Mouse (Mus musculus) ES-E14 (cell line): Measurements from ENCODE around the gene Lhpp.

Source experiments
- CHD2 ChIP-seq: IDR thresholded peaks from 2 replicates; pipeline ENCODE4 v1.6.1; 2014; ENCODE audit warnings: mild to moderate bottlenecking, low read depth, low read length, inconsistent platforms
- HCFC1 ChIP-seq: IDR thresholded peaks from 2 replicates; pipeline ENCODE4 v1.6.1; 2012; ENCODE audit warnings: low read length, inconsistent platforms, borderline replicate concordance; ENCODE audit not compliant: insufficient read depth
- MAFK ChIP-seq: IDR thresholded peaks from 2 replicates; pipeline ENCODE4 v1.6.1; 2014; ENCODE audit warnings: mild to moderate bottlenecking, low read depth, low read length, inconsistent platforms; ENCODE audit not compliant: insufficient read depth
- ZC3H11A ChIP-seq: IDR thresholded peaks from 2 replicates; pipeline ENCODE4 v1.6.1; 2012; ENCODE audit warnings: low read depth, mild to moderate bottlenecking, inconsistent platforms, low read length, borderline replicate concordance
- ZNF384 ChIP-seq: IDR thresholded peaks from 2 replicates; pipeline ENCODE4 v1.6.1; 2012; ENCODE audit warnings: low read depth, low read length, inconsistent platforms

DNA sequence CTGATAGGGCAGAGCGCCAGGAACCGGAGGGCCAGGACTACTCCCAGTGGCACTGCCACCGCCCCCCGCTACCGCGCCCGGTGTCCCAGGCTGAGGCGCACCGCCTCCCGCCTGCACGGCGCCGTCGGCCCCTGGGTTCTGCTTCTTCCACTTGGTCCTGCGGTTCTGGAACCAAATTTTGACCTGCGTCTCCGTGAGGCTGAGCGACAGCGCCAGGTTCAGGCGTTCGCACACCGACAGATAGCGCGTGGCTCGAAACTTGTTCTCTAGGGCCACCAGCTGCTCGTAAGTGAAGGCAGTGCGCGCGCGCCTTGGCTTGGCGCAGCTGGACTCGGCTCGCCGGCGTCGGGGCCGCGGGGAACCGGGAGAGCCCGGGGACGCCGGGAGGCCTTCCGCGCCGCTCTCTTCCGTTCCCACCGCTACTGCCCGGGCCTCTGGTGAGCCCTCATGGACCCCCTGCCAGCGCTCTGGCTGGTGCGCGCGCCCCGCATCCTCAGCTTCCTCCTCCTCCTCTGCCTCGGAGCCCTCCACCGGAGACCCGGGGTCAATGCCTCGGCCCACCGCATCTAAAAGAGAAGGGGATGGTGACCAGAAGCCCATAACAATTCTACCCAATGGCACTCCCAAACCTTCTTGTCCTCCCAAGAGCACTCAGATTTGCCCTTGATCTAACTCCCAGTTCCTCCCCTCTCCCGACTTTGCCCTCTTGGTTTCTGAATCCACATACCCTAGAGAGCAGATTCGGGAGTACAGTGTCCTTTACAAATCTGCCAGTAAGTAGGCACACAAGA, 13.0 kb upstream of the Lhpp start:
- TF ChIP-seq ZNF384 (no peak), HCFC1 (no peak), CHD2 (no peak), MAFK (no peak), ZC3H11A (no peak)
